Mouse (Mus musculus): Measurements from ENCODE around the gene Rdh19. TPM values are rescaled to one million over a fixed set of nuclear protein-coding genes. Genes with fewer than 3 reads are reported as not detected.
"Not testable (repeated sequence)": the region's sequence is repeated elsewhere in the genome, so short reads cannot be mapped to it uniquely, and the experiment has no call there.

The Rdh19 gene
- 11.4 and 12.6 TPM in 2 replicates for polyA plus RNA-seq (2015; fragmentation: Nextera tagmentation; extraction: Ambion mirVana)

DNA sequence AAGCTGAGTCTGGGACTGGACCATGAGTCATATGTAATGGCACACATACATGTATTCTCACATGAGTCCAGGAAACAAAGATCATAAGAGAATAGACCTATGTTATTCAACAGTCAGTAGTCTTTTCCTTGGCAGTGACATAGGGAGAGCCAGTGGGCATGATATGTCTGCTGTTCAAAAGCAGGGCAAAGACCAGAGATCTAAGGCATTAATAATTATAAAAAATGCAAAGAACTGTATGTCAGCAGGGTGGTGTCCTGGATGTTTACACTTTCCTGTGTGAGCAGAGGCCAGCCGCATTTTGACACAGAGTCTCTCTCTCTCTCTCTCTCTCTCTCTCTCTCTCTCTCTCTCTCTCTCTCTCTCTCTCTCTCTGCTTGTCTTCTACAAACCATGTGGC is at the start of gene Rdh19:
Gene Rdh19 (plus strand): TSS at position 301 of the 400 bp plus-strand sequence.
- H3K4me1 ChIP-seq (replicated peaks; ENCODE audit: insufficient read depth, low read length): no peaks in the 10 kb centered on the region
- no peaks in the 10 kb centered on the region for H3K27me3 ChIP-seq (ENCODE audit: insufficient read depth, low read length)
- no peaks in the 10 kb centered on the region for H3K9me3 ChIP-seq (replicated peaks; ENCODE audit: low read length)
- no peak within 1 kb of the TSS for H3K4me2 ChIP-seq (ENCODE audit: low read length)
- no peak within 1 kb of the TSS for H3K27ac ChIP-seq
- no peak within 1 kb of the TSS for H3K9ac ChIP-seq (ENCODE audit: low read depth, low read length)
- H3K4me3 ChIP-seq (replicated peaks; ENCODE audit: low read depth, low read length): no peak within 1 kb of the TSS
- WGBS: 60% methylated on average over 1 of the region's 1 CpGs
- DNase-seq (ENCODE audit: low spot score) (no peak), ATAC-seq (replicated peaks; ENCODE audit: low FRiP score, low read depth) (no peak)
- no peak for TF ChIP-seq CTCF (IDR thresholded peaks at IDR 0.05; ENCODE audit: low read depth)
- no peaks in the 10 kb centered on the region for H3K36me3 ChIP-seq (ENCODE audit: insufficient read depth, low read length)

- no peak for DNase-seq (ENCODE audit: low spot score)
These were observed 48.8 kb upstream of the Rdh19 start, which contains the start of gene Rdh16 for GRCm38 (mm10) chr10:127800891-127801290. Gene Rdh16 (plus strand): TSS chr10:127801152.

DNA sequence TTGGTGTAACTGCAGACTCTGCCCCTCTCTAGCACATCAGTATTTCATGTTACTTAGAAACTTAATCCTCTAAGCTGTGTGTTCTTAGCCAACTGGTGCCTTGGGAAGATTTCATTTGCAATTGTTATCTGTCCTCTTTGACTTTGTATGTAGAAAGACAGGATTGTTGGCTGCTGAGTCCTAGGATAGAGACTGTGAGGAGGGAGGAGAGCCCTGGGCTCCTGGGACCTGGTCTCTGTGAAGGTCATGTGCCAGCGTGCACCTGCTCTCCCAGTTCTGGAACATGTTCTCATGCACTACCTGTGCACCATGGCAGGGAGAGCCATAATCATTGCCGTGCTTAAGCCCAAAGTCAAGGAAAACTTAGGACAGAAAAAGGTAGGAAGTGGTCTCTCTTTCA is 48.1 kb upstream of the Rdh19 start:
- WGBS: 85% methylated on average over 2 of the region's 2 CpGs
- ATAC-seq (replicated peaks; ENCODE audit: low FRiP score, low read depth): no peak
- no peaks in the 10 kb centered on the region for H3K36me3 ChIP-seq (ENCODE audit: insufficient read depth, low read length)
- no peak for TF ChIP-seq CTCF (IDR thresholded peaks at IDR 0.05; ENCODE audit: low read depth)
- no peak overlapping the region for H3K9ac ChIP-seq (ENCODE audit: low read depth, low read length)
- no peak overlapping the region for H3K27ac ChIP-seq
- no peak for DNase-seq (ENCODE audit: low spot score)
- H3K4me2 ChIP-seq (ENCODE audit: low read length): no peak overlapping the region
- no peaks in the 10 kb centered on the region for H3K9me3 ChIP-seq (replicated peaks; ENCODE audit: low read length)
- H3K4me1 ChIP-seq (replicated peaks; ENCODE audit: insufficient read depth, low read length): no peaks in the 10 kb centered on the region
- H3K4me3 ChIP-seq (replicated peaks; ENCODE audit: low read depth, low read length): no peak overlapping the region
- H3K27me3 ChIP-seq (ENCODE audit: insufficient read depth, low read length): no peaks in the 10 kb centered on the region

More at GRCm38 (mm10) chr10:127800891-127801290, 48.8 kb upstream of the Rdh19 start, which contains the start of gene Rdh16:
- Histone ChIP-seq H3K4me1 (replicated peaks; ENCODE audit: insufficient read depth, low read length) (no peaks in the 10 kb centered on the region), H3K4me3 (replicated peaks; ENCODE audit: low read depth, low read length) (no peak within 1 kb of the TSS), H3K9me3 (replicated peaks; ENCODE audit: low read length) (no peaks in the 10 kb centered on the region), H3K27me3 (ENCODE audit: insufficient read depth, low read length) (no peaks in the 10 kb centered on the region), H3K4me2 (ENCODE audit: low read length) (no peak within 1 kb of the TSS), H3K27ac (no peak within 1 kb of the TSS), H3K9ac (ENCODE audit: low read depth, low read length) (no peak within 1 kb of the TSS), H3K36me3 (ENCODE audit: insufficient read depth, low read length) (no peaks in the 10 kb centered on the region)
- no peak; the same call in 1 of the 2 replicates for ATAC-seq (replicated peaks; ENCODE audit: low FRiP score, low read depth)
- WGBS: 79% methylated on average over 6 of the region's 6 CpGs
- TF ChIP-seq CTCF (IDR thresholded peaks at IDR 0.05; ENCODE audit: low read depth): no peak

DNA sequence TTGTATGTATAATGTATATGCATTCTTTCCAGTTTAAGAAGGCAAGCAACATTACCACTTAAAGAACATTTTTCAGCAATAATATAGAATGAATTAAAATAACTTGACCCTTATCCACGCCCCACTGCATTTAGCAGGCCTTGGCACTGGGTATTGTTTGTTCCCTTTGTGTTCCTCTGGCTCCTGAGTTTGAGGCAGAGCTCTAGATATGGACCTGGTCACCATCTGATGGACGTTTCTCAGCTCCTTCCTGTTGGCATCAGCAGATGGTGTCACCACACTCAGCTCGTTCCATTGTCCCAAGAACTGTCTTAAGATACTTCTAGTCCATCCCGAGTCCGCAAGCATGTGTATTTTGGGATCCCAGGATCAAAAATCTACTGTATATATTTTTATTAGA is 47.5 kb upstream of the Rdh19 start:
- no peaks in the 10 kb centered on the region for H3K27me3 ChIP-seq (ENCODE audit: insufficient read depth, low read length)
- H3K4me1 ChIP-seq (replicated peaks; ENCODE audit: insufficient read depth, low read length): no peaks in the 10 kb centered on the region
- H3K36me3 ChIP-seq (ENCODE audit: insufficient read depth, low read length): no peaks in the 10 kb centered on the region
- TF ChIP-seq CTCF (IDR thresholded peaks at IDR 0.05; ENCODE audit: low read depth): no peak
- H3K9me3 ChIP-seq (replicated peaks; ENCODE audit: low read length): no peaks in the 10 kb centered on the region
- H3K27ac ChIP-seq: no peak overlapping the region
- DNase-seq (ENCODE audit: low spot score): no peak
- H3K4me3 ChIP-seq (replicated peaks; ENCODE audit: low read depth, low read length): no peak overlapping the region
- no peak overlapping the region for H3K4me2 ChIP-seq (ENCODE audit: low read length)
- 83% methylated on average over 5 of the region's 5 CpGs for WGBS
- no peak for ATAC-seq (replicated peaks; ENCODE audit: low FRiP score, low read depth)
- no peak overlapping the region for H3K9ac ChIP-seq (ENCODE audit: low read depth, low read length)

DNA sequence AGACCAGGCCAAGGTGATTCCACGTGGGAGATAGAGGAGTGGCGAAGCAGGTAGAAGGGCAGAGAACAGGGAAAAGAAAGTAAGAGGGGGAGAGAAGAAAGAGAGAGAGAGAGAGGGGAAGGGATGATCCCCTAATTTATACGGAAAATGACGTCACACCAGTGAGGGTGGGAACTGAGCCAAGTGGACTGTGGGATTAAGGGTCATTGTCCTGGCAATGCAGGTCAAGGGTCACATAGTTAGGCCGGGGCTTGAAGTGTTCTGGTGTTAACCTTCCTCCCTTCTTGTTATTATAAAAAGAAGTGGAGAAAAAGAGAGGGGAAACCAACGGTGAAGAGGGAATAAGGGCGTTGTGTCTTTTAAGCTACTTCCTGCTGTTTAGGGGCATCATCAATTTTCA is 45.3 kb upstream of the Rdh19 start:
- Histone ChIP-seq H3K4me1 (replicated peaks; ENCODE audit: insufficient read depth, low read length) (no peaks in the 10 kb centered on the region), H3K9ac (ENCODE audit: low read depth, low read length) (no peak overlapping the region), H3K36me3 (ENCODE audit: insufficient read depth, low read length) (no peaks in the 10 kb centered on the region), H3K4me3 (replicated peaks; ENCODE audit: low read depth, low read length) (no peak overlapping the region), H3K9me3 (replicated peaks; ENCODE audit: low read length) (no peaks in the 10 kb centered on the region), H3K27ac (no peak overlapping the region), H3K4me2 (ENCODE audit: low read length) (no peak overlapping the region), H3K27me3 (ENCODE audit: insufficient read depth, low read length) (no peaks in the 10 kb centered on the region)
- 60% methylated on average over 7 of the region's 7 CpGs for WGBS
- DNase-seq (ENCODE audit: low spot score) (no peak), ATAC-seq (replicated peaks; ENCODE audit: low FRiP score, low read depth) (no peak)
- no peak for TF ChIP-seq CTCF (IDR thresholded peaks at IDR 0.05; ENCODE audit: low read depth)

GRCm38 (mm10) chr10:127815888-127816287 is 33.8 kb upstream of the Rdh19 start:
- Histone ChIP-seq H3K4me3 (replicated peaks; ENCODE audit: low read depth, low read length) (no peak overlapping the region), H3K27me3 (ENCODE audit: insufficient read depth, low read length) (no peaks in the 10 kb centered on the region), H3K9ac (ENCODE audit: low read depth, low read length) (no peak overlapping the region), H3K27ac (no peak overlapping the region), H3K9me3 (replicated peaks; ENCODE audit: low read length) (no peaks in the 10 kb centered on the region; the same call in 1 of the 2 replicates), H3K36me3 (ENCODE audit: insufficient read depth, low read length) (no peaks in the 10 kb centered on the region), H3K4me2 (ENCODE audit: low read length) (no peak overlapping the region), H3K4me1 (replicated peaks; ENCODE audit: insufficient read depth, low read length) (no peaks in the 10 kb centered on the region)
- TF ChIP-seq CTCF (IDR thresholded peaks at IDR 0.05; ENCODE audit: low read depth): no peak
- no peak for ATAC-seq (replicated peaks; ENCODE audit: low FRiP score, low read depth)
- DNase-seq (ENCODE audit: low spot score): no peak

DNA sequence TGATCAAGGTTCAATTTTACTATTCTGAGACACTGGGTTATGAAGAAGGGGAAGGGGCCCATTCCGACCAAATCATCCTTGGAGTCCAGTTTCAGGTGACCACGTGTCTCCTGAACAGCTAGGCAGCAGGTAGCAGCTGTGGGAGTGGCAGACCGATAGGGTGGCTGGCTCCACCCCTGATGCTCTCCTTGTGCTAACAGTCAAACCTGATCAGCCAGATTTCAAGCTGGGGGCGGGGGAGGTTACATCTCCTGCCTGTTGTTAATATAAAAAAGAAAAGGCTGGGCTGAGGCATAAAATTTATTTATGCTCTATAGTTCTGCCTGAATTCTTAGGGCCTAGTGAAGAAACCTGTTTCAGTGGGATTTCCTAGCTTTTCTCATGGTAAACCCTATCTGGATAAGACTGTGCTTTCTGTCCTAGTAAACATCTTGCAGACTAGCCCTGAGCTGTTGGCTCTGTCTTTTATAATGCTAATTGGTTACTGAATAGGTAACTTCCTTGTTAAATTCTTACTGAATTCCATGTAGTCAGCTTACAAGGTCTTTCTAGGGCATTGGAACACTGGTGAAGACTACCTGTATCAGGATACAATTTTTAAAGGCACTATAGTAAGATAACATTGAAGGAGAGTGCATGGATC is 32.3 kb upstream of the Rdh19 start:
- H3K4me2 ChIP-seq (ENCODE audit: low read length); H3K4me3 ChIP-seq (replicated peaks; ENCODE audit: low read depth, low read length); ATAC-seq (replicated peaks; ENCODE audit: low FRiP score, low read depth); DNase-seq (ENCODE audit: low spot score); H3K9ac ChIP-seq (ENCODE audit: low read depth, low read length); H3K27ac ChIP-seq; H3K9me3 ChIP-seq (replicated peaks; ENCODE audit: low read length); H3K4me1 ChIP-seq (replicated peaks; ENCODE audit: insufficient read depth, low read length); H3K36me3 ChIP-seq (ENCODE audit: insufficient read depth, low read length); H3K27me3 ChIP-seq (ENCODE audit: insufficient read depth, low read length): not testable (repeated sequence)
- 71% methylated on average over 4 of the region's 4 CpGs for WGBS

- not testable (repeated sequence) for H3K36me3 ChIP-seq (ENCODE audit: insufficient read depth, low read length); H3K9me3 ChIP-seq (replicated peaks; ENCODE audit: low read length); DNase-seq (ENCODE audit: low spot score); H3K9ac ChIP-seq (ENCODE audit: low read depth, low read length); H3K4me1 ChIP-seq (replicated peaks; ENCODE audit: insufficient read depth, low read length); H3K4me3 ChIP-seq (replicated peaks; ENCODE audit: low read depth, low read length); ATAC-seq (replicated peaks; ENCODE audit: low FRiP score, low read depth); H3K4me2 ChIP-seq (ENCODE audit: low read length); H3K27ac ChIP-seq; H3K27me3 ChIP-seq (ENCODE audit: insufficient read depth, low read length)
- 88% methylated on average over 2 of the region's 2 CpGs for WGBS
These were observed 27.9 kb upstream of the Rdh19 start for GRCm38 (mm10) chr10:127821806-127822205.

All from kidney, postnatal 0 days (tissue).